Mouse (Mus musculus) cerebellum, postnatal 25 days (tissue): Measurements from ENCODE around the gene Banp.

Experiments
- DNase-seq, 2 experiments: peaks; one replicate each; pipeline ENCODE4 v3.0.0; 2021; ENCODE audit warnings: mixed read lengths in 2 of 2

Gene Banp

GRCm38 (mm10) chr8:121990506-121991255 is 41.1 kb downstream of the Banp start:
- DNase-seq: no peak

GRCm38 (mm10) chr8:121991611-121992010 is 42.1 kb downstream of the Banp start:
- DNase-seq: no peak

- DNase-seq: no peak
These were observed 43.4 kb downstream of the Banp start for GRCm38 (mm10) chr8:121992911-121993310.

GRCm38 (mm10) chr8:121995112-121995511 is 45.6 kb downstream of the Banp start:
- no peak for DNase-seq

GRCm38 (mm10) chr8:121995895-121996294 is 46.3 kb downstream of the Banp start:
- no peak for DNase-seq

GRCm38 (mm10) chr8:121998631-121999030 is 49.1 kb downstream of the Banp start:
- DNase-seq: no peak

GRCm38 (mm10) chr8:121999211-121999610 is 49.7 kb downstream of the Banp start:
- DNase-seq: no peak

GRCm38 (mm10) chr8:122001339-122002115 is 52.0 kb downstream of the Banp start:
- DNase-seq: no peak

- DNase-seq: peak; percentile 69 to 73
These were observed 54.1 kb downstream of the Banp start for GRCm38 (mm10) chr8:122003646-122004045.

- DNase-seq: no peak
These were observed 54.6 kb downstream of the Banp start for GRCm38 (mm10) chr8:122004131-122004530.

- DNase-seq: peak; percentile 46 to 70
These were observed 56.1 kb downstream of the Banp start for GRCm38 (mm10) chr8:122005422-122006204.

GRCm38 (mm10) chr8:122006688-122007484 is 57.3 kb downstream of the Banp start:
- DNase-seq: no peak

- DNase-seq: no peak
These were observed 58.8 kb downstream of the Banp start for GRCm38 (mm10) chr8:122008395-122008794.

- no peak for DNase-seq
These were observed 61.1 kb downstream of the Banp start for GRCm38 (mm10) chr8:122010638-122011037.

GRCm38 (mm10) chr8:122011066-122011588 is 61.6 kb downstream of the Banp start:
- DNase-seq: peak in 1 of 2 experiments; percentile 33

GRCm38 (mm10) chr8:122014606-122015005 is 65.1 kb downstream of the Banp start:
- no peak for DNase-seq

GRCm38 (mm10) chr8:122018046-122018831 is 68.7 kb downstream of the Banp start:
- no peak for DNase-seq

GRCm38 (mm10) chr8:122019162-122019561 is 69.6 kb downstream of the Banp start:
- DNase-seq: no peak

- no peak for DNase-seq
These were observed 70.7 kb downstream of the Banp start for GRCm38 (mm10) chr8:122020050-122020771.

- DNase-seq: no peak
These were observed 72.2 kb downstream of the Banp start for GRCm38 (mm10) chr8:122021725-122022124.

- DNase-seq: no peak
These were observed 72.7 kb downstream of the Banp start for GRCm38 (mm10) chr8:122022274-122022673.
